Mouse (Mus musculus) ES-Bruce4 (cell line): Measurements from ENCODE around the gene Pkmyt1.

Experiments used
- CTCF ChIP-seq: IDR thresholded peaks from one replicate; pipeline ENCODE4 v1.8.1; 2011; ENCODE audit warnings: low read depth, low read length
- EP300 ChIP-seq: IDR thresholded peaks from 2 replicates; pipeline ENCODE4 v1.6.1; 2011; ENCODE audit warnings: low read depth, low read length; ENCODE audit not compliant: insufficient read depth

GRCm38 (mm10) chr17:23721886-23722285 lies 4.2 kb upstream of the Pkmyt1 start:
- TF ChIP-seq CTCF (no peak), EP300 (no peak)
